ENCODE assay signal across 18 mouse cellular contexts in the genomic region with DNA sequence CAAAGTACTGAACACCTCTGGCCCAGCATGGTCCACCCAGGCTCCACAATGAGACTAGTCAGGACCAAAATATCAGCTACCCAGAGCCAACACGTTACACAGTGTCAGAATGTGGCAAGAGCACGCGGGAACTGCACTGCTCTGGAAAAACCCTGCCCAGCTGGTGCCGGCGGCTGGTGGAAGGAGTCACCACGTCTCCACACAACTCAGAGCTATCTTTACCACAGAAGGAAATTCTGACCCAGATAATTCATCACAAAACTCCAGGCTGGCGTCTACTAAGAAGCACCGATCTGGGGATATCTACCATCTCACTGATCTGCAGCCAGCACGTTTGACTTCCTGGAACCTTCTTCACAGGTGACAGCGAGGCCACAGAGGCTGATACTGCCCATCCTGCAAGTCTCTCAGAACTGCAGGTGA. TPM values are rescaled to one million over a fixed set of nuclear protein-coding genes. Genes with fewer than 3 reads are reported as not detected.
DNase-seq lines count a peak whose midpoint lies in the region; ATAC-seq and TF ChIP-seq lines count a peak whose summit lies in the region.
"Had no signal": no experiment of that assay in that cellular context is flagged by ENCODE, and none has a peak within 500 bp of the region (broad histone marks: within the 10 kb centered on the region; RNA-seq: fewer than 3 reads in every experiment).

No protein-coding gene starts in this region.

- intact Hi-C loops in left cerebral cortex, postnatal 14 days (cut with DNase I), result no loop called here
- intact Hi-C loops in left cerebral cortex, adult 2 months (cut with DNase I), result no loop called here

- H3K9me3 ChIP-seq in liver, embryonic 15.5 days (replicated peaks), result no peaks in the 10 kb centered on the region
- H3K9me3 ChIP-seq: embryonic facial prominence, embryonic 15.5 days; forebrain, embryonic 12.5 days; limb, embryonic 10.5 days had no signal

- H3K27ac ChIP-seq in left cerebral cortex, adult 2 months, result no peak overlapping the region
- H3K27ac ChIP-seq in liver, embryonic 15.5 days (replicated peaks), result 0 out of 2 replicates have a peak overlapping the region, but pooled peaks have one; percentile 19
- H3K27ac ChIP-seq: embryonic facial prominence, embryonic 15.5 days; forebrain, embryonic 12.5 days; limb, embryonic 10.5 days had no signal

- peak; percentile 28 to 32 for DNase-seq in frontal cortex, postnatal 36 days (ENCODE audit: low spot score in 2 of 2)
- no peak for DNase-seq in frontal cortex, postnatal 25 days (ENCODE audit: low spot score in 2 of 2)
- peak; percentile 29 to 33 for DNase-seq in left cerebral cortex, postnatal 14 days (ENCODE audit: low spot score in 2 of 2)
- DNase-seq in left cerebral cortex, adult 2 months (ENCODE audit: extremely low spot score in 1 of 2, low spot score in 2 of 2), result no peak
- no peak for DNase-seq in adrenal gland, postnatal 4 days (ENCODE audit: low spot score in 2 of 2)
- DNase-seq in embryo, embryonic 10.5 days (ENCODE audit: low spot score), result no peak
- DNase-seq: cerebellum, adult 2 months; gastrocnemius, postnatal 36 days; heart, postnatal 10 days; kidney, postnatal 10 days; lung, embryonic 14.5 days; thymus, postnatal 36 days had no signal

- H3K4me2 ChIP-seq in liver, embryonic 15.5 days, result no peak overlapping the region
- H3K4me2 ChIP-seq: embryonic facial prominence, embryonic 15.5 days; forebrain, embryonic 12.5 days; lung, embryonic 14.5 days had no signal

- WGBS in liver, embryonic 15.5 days (ENCODE audit: insufficient replicate concordance), result 21% methylated on average over 10 of the region's 10 CpGs

- peaks cover 46% of the 10 kb centered on the region for H3K36me3 ChIP-seq in liver, embryonic 15.5 days (replicated peaks)

- no peak overlapping the region for H3K9ac ChIP-seq in liver, embryonic 15.5 days
- H3K9ac ChIP-seq: embryonic facial prominence, embryonic 15.5 days; forebrain, embryonic 12.5 days; lung, embryonic 14.5 days had no signal

- H3K4me1 ChIP-seq in liver, embryonic 15.5 days (replicated peaks), result peaks cover 85% of the 10 kb centered on the region

- H3K27me3 ChIP-seq in liver, embryonic 15.5 days, result no peaks in the 10 kb centered on the region
- H3K27me3 ChIP-seq: embryonic facial prominence, embryonic 15.5 days; forebrain, embryonic 12.5 days had no signal

- H3K4me3 ChIP-seq in left cerebral cortex, adult 2 months, result no peak overlapping the region
- H3K4me3 ChIP-seq in liver, embryonic 15.5 days (replicated peaks), result no peak overlapping the region
- H3K4me3 ChIP-seq: embryonic facial prominence, embryonic 15.5 days; forebrain, embryonic 12.5 days; limb, embryonic 10.5 days had no signal

- peak; percentile 38 for ATAC-seq in CD4-positive, CD25-positive, alpha-beta regulatory T cell, adult 4 months
- ATAC-seq in liver, embryonic 15.5 days (ENCODE audit: insufficient read depth), result 0 out of 2 replicates have a peak, but pooled peaks have one; percentile 4
- ATAC-seq: hindbrain, embryonic 16.5 days had no signal

- no peak for TF ChIP-seq CTCF in left cerebral cortex, adult 2 months (IDR thresholded peaks at IDR 0.05)

RNA-seq across cellular contexts. Expression of a gene that starts 11.8 kb away (rescaled TPM):
- total RNA-seq in left cerebral cortex, postnatal 14 days (2021), result 10 to 100 TPM; 94.9 to 95.2 TPM
- 10 to 100 TPM; 81.0 to 82.4 TPM for total RNA-seq in left cerebral cortex, adult 2 months (2021)
- 10 to 100 TPM; 34.8 to 49.2 TPM for polyA plus RNA-seq in CD4-positive, CD25-positive, alpha-beta regulatory T cell, adult 4 months (2017; shearing (Covaris generic))
- 34.0 and 38.8 TPM in 2 replicates for polyA plus RNA-seq in liver, embryonic 15.5 days (2015; fragmentation: Nextera tagmentation; extraction: Ambion mirVana)
- 100 to 1,000 TPM; 132 to 147 TPM for total RNA-seq in adrenal gland, postnatal 4 days (2021)

RNA-seq across cellular contexts. Expression of a gene that starts 40.6 kb away (rescaled TPM):
- 10 to 100 TPM; 35.3 to 39.1 TPM for total RNA-seq in left cerebral cortex, postnatal 14 days (2021)
- 10 to 100 TPM; 33.7 to 38.6 TPM for total RNA-seq in left cerebral cortex, adult 2 months (2021)
- 10 to 100 TPM; 77.9 to 85.0 TPM for polyA plus RNA-seq in CD4-positive, CD25-positive, alpha-beta regulatory T cell, adult 4 months (2017; shearing (Covaris generic))
- 38.9 and 42.8 TPM in 2 replicates for polyA plus RNA-seq in liver, embryonic 15.5 days (2015; fragmentation: Nextera tagmentation; extraction: Ambion mirVana)
- 10 to 100 TPM; 50.2 to 53.5 TPM for total RNA-seq in adrenal gland, postnatal 4 days (2021)

RNA-seq across cellular contexts. Expression of a gene that starts 40.8 kb away (rescaled TPM):
- 10 to 100 TPM; 18.4 to 18.7 TPM for total RNA-seq in left cerebral cortex, postnatal 14 days (2021)
- total RNA-seq in left cerebral cortex, adult 2 months (2021), result 10 to 100 TPM; 15.9 to 16.9 TPM
- polyA plus RNA-seq in CD4-positive, CD25-positive, alpha-beta regulatory T cell, adult 4 months (2017; shearing (Covaris generic)), result 10 to 100 TPM in 1 of 2 experiments, 1 to 10 TPM in 1; 9.2 to 12.1 TPM
- polyA plus RNA-seq in liver, embryonic 15.5 days (2015; fragmentation: Nextera tagmentation; extraction: Ambion mirVana), result 6.0 and 7.6 TPM in 2 replicates
- 10 to 100 TPM; 14.8 to 16.9 TPM for total RNA-seq in adrenal gland, postnatal 4 days (2021)

RNA-seq across cellular contexts. Expression of a gene that starts 52.7 kb away (rescaled TPM):
- total RNA-seq in left cerebral cortex, postnatal 14 days (2021), result 10 to 100 TPM; 29.5 to 41.7 TPM
- 10 to 100 TPM; 33.8 to 37.1 TPM for total RNA-seq in left cerebral cortex, adult 2 months (2021)
- polyA plus RNA-seq in CD4-positive, CD25-positive, alpha-beta regulatory T cell, adult 4 months (2017; shearing (Covaris generic)), result under 1 TPM in 1 of 2 experiments, not detected in 1; 0.47 TPM
- polyA plus RNA-seq in liver, embryonic 15.5 days (2015; fragmentation: Nextera tagmentation; extraction: Ambion mirVana), result 4.2 and 4.6 TPM in 2 replicates
- total RNA-seq in adrenal gland, postnatal 4 days (2021), result 100 to 1,000 TPM; 247 to 275 TPM

Comparison
In these comparisons a context has a peak if more than half of its experiments do, and no peak if none do; other contexts are left out.
1. DNase-seq: peak in frontal cortex, postnatal 36 days (2 of 2) and left cerebral cortex, postnatal 14 days (2 of 2); none in frontal cortex, postnatal 25 days (0 of 2), left cerebral cortex, adult 2 months (0 of 2), adrenal gland, postnatal 4 days (0 of 2) and embryo, embryonic 10.5 days (single experiment).